Mouse (Mus musculus) gastrocnemius, adult 2 months (tissue): Measurements from ENCODE around the gene Hdac1. TPM values are rescaled to one million over a fixed set of nuclear protein-coding genes. Genes with fewer than 3 reads are reported as not detected.
A peak's percentile ranks its signal among the peaks of the same experiment; 100 is the strongest.

ENCODE experiments used
- DNase-seq: peaks from one replicate; pipeline ENCODE4 v3.0.0; 2022
- H3K27ac ChIP-seq: fragments of 200-600 bp; 2 replicates; pipeline ENCODE4 v1.8.1; 2022; ENCODE audit warnings: mild to moderate bottlenecking
- H3K4me3 ChIP-seq: fragments of 200-600 bp; 2 replicates; pipeline ENCODE4 v1.8.1; 2022; ENCODE audit warnings: mild to moderate bottlenecking, moderate library complexity
- CTCF ChIP-seq: fragments of 200-600 bp; IDR thresholded peaks from 2 replicates; pipeline ENCODE4 v1.8.1; 2022; ENCODE audit warnings: antibody characterized with exemption, mild to moderate bottlenecking, moderate library complexity
- intact Hi-C: fragments of 180-260 bp; cut with DNase I; formaldehyde crosslinking; loops from one replicate; pipeline ENCODE4 v1.15.1; 2025
- long read RNA-seq, 2 experiments: library from polyadenylated mRNA; stranded (forward); transcript quantifications; one replicate each; pipeline ENCODE4 v2.0.0; 2021
- total RNA-seq, 2 experiments: library from RNA; stranded (reverse); gene quantifications; 2 replicates each; pipeline ENCODE4 v1.2.3; 2021

The Hdac1 gene
- 10 to 100 TPM in 1 of 2 experiments, 1 to 10 TPM in 1; 9.1 to 10.6 TPM for total RNA-seq
- long read RNA-seq, experiment 1, transcript Hdac1-201 (14 exons, 2,038 nt), result major isoform, 10 of 13 reads
- long read RNA-seq, experiment 1, partial matches to known transcripts, result 1 of 13 reads
- long read RNA-seq, experiment 1, other reads (novel, unspliced or antisense), result 2 of 13 reads
- long read RNA-seq, experiment 2, transcript Hdac1-201 (14 exons, 2,038 nt), result major isoform, 5 of 5 reads
- long read RNA-seq, experiment 2, partial matches to known transcripts, result 0 of 5 reads
- long read RNA-seq, experiment 2, other reads (novel, unspliced or antisense), result 0 of 5 reads

DNA sequence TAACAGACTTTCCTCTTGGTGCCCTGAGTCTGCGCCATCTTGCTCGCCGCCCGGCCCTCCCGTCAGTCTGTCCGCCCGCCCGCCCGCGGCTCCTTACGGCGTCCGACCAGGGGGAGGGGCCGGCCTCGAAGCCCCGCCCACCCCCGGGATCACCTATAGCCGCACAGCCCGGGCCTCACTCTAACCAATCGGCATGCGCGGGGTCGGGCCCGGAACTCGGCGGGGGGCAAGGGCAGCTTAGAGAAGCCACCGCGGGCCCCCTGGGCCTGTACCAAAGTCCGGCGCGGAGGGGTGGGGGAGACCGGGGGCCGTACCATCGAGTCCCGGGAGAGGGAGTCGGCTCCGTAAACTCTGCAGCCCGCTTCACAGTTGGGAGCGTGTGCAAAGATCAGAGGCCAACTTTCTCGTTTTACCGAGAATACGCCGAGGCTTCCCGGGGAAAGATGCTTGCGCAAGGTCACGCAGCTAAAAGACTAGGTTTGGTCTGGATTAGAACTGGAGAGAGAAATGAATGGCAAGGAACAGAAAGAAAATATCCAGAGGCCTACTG lies at the start of gene Hdac1:
Hdac1 (minus strand) TSS at position 122 of the 550 bp plus-strand sequence.
- DNase-seq, result peak; percentile 99
- peak within 1 kb of the TSS; percentile 93 for H3K4me3 ChIP-seq
- peak within 1 kb of the TSS; percentile 91 for H3K27ac ChIP-seq
- peak; percentile 17; the same call in 1 of the 2 replicates for TF ChIP-seq CTCF
- intact Hi-C loops, result no loop called here

DNA sequence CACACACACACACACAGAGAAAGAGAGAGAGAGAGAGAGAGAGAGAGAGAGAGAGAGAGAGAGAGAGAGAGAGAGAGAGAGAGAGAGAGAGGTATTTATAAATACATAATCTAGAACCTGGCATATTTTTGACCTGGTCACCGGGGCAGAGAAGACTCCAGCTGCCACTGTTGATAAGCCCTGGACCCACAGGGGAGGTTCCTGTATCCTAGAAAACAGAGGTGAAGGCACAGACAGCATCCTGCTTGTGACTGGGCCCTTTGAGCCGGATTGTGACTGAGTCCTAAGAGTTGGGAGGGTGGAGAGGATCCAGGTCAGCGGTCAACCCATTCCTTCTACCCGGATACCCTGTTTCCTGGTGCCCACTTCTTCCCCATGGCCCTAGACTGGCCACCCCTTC lies 46.4 kb upstream of the Hdac1 start:
- intact Hi-C loops, result no loop called here

DNA sequence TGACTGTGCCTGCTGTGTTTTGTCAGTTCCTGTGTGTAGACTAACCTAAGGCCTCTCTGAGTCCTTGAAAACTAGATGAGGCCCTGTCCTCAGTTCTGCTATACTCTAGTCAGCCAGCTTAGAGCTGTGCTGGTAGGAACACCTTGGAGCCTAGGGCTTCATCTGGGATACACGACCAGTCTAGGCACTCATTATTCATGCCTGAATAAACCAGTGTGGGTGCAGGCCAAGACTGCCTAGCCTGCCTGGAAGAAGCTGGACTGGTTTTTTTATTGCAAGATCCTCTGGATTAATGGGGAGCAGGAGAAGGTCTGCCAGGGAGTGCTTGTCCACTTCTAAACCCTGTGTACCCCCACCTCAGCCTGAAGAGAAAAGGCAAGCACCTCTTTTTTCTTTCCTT lies 44.4 kb upstream of the Hdac1 start:
- TF ChIP-seq CTCF, result no peak
- H3K4me3 ChIP-seq, result no peak overlapping the region

More for the DNA sequence above, 46.4 kb upstream of the Hdac1 start:
- no peak for DNase-seq
- TF ChIP-seq CTCF, result no peak
- Histone ChIP-seq H3K27ac (no peak overlapping the region), H3K4me3 (no peak overlapping the region)

DNA sequence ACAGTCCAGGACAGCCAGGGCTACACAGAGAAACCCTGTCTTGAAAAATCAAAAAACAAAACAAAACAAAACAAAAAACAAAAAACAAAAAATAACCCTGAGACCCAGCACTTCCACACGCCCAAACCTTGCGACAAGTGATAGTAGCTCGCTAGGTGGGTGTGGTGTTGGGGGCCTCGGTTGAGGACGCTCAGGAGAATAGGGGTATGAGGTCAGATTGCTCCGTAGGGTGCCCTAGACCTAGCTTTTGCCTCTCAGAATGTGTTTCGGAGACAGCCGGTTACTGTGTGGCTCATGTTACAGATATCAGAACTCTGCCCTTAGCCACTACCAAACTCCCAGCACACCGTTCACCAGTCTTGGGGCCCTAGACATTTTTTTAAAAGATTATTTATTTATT lies 43.3 kb upstream of the Hdac1 start:
- no peak for TF ChIP-seq CTCF
- intact Hi-C loops, result loop anchor here (2.0 kb wide), 1 partner anchor 23 kb away; no protein-coding TSS in a partner anchor
- peak overlapping the region; percentile 74 for H3K4me3 ChIP-seq
- DNase-seq, result no peak
- no peak overlapping the region for H3K27ac ChIP-seq

More for the DNA sequence above, 44.4 kb upstream of the Hdac1 start:
- no peak for DNase-seq
- no peak overlapping the region for H3K27ac ChIP-seq
- intact Hi-C loops, result no loop called here

DNA sequence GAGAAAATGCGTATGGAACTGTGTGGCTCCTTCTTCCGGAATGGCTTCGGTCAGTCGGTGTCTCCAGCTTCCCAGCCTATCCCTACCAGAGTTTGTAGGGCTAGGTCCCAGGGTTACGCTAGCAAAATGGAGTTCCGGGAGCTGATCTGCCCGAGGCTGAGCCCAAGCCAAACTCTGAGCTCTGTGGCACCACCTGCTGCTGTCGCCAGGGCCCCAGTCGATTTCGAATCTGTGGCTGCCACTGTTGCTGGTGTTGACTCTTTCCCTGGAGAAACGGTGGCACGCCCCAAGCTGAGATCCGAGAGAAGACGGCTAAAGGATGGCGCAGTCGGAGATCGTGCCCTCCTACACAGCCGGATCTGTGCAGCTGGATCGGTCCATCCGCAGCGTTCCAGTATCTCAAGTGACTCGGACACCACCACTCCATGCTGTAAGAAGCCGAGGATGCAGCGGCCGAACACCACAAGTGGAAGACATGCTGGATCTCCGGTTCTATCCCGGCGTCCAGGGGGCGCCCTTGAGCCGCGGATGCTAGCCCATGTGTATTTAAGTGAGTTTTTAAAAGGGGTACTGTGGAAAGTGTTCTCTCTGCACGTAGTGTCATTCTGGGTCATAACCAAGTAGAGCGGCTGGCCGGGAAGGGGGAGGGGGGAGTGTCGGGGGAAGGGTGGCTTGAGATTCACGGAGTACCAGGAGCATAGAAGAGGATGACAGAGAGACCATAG lies 42.5 kb upstream of the Hdac1 start:
- H3K4me3 ChIP-seq, result peak overlapping the region; percentile 74
- peak overlapping the region; percentile 80 for H3K27ac ChIP-seq
- peak; percentile 87 for DNase-seq
- intact Hi-C loops, result loop anchor here (2.0 kb wide), 1 partner anchor 24 kb away; no protein-coding TSS in a partner anchor
- peak; percentile 83 for TF ChIP-seq CTCF

DNA sequence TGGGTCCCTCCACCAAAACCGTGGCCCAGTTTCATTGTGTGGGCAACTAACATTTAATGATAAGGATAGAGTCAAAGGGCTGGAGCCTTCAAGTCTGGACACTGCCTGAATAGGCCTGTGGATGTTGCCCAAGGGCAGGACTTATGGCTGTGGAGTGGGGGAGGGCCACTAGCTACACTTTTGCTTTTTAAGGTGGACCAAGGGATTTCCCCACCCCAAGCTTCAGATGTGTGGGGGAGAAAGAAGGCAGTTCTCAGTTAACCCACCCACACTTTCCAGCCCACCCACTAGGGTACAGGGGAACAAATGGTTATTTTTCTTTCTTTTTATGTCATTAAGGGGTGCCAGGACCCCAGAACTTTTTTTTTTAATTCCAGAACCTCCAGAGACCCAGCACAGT lies 41.9 kb upstream of the Hdac1 start:
- Histone ChIP-seq H3K27ac (peak overlapping the region; percentile 80), H3K4me3 (peak overlapping the region; percentile 74)
- intact Hi-C loops, result loop anchor here (2.0 kb wide), 1 partner anchor 24 kb away; no protein-coding TSS in a partner anchor
- no peak for DNase-seq
- TF ChIP-seq CTCF, result no peak

DNA sequence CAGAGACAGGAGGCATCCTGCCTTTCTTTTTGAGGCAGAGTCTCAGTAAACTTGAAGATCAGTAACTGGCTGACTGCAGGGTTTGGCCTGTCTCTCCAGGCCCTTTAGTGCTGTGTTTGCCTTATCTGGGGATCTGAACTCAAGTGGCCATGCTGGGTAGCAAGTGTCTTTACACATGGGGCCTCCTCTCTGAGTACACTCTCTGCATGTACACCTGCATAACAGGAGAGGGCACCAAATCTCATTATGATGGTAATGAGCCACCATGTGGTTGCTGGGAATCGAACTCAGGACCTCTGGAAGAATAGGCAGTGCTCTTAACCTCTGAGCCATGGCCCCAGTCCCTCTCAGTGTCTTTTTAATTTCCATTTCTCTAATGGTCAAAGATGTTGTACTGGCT lies 39.7 kb upstream of the Hdac1 start:
- no peak for TF ChIP-seq CTCF
- intact Hi-C loops, result no loop called here

DNA sequence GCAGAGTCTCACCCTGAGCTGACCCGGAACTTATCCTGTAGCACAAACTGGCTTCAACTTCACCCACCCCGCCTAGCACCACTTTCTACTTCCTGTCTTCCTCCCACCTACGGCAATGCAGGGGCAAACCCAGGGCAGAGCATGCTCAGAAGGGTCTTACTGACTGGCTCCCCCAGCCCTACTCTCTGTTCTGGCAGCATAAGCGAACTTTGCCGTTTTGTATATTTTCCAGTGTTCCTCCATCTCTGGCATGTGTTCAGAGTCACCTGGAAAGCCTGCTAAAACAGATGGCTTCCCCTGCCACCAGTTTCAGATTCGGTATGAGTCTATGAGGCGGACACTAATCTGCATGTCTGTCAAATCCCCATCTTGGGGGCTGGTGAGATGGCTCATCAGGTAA lies 37.8 kb upstream of the Hdac1 start:
- no peak for DNase-seq
- intact Hi-C loops, result no loop called here
- H3K27ac ChIP-seq, result no peak overlapping the region

More for the DNA sequence above, 39.7 kb upstream of the Hdac1 start:
- no peak overlapping the region for H3K4me3 ChIP-seq
- no peak overlapping the region for H3K27ac ChIP-seq
- no peak for DNase-seq

DNA sequence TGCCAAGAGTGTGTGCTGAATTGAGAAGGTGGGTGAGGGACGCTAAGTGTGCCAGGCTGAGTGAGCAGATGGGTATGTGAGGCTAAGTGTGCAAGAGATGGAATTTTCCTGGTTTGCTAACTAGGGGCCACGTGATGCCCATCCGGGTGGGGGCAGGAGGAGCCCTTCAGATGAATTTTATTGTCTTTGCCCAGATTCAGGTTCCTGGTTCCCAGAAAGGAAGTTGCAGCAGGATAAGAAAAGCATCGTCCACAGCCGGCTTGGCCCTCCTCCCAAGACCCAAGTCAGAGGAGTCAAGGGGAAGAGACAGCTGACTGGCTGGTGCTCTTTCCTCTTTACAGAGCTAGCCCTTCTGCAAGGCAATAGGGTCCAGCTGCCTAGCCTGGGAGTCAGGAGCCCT lies 36.0 kb upstream of the Hdac1 start, which contains the start of gene Fam167b:
Fam167b (minus strand) TSS at position 84 of the 400 bp plus-strand sequence.
- no peak for TF ChIP-seq CTCF
- DNase-seq, result peak; percentile 36
- intact Hi-C loops, result no loop called here
- Histone ChIP-seq H3K4me3 (peak within 1 kb of the TSS; percentile 36), H3K27ac (no peak within 1 kb of the TSS)

More for the DNA sequence above, 37.8 kb upstream of the Hdac1 start:
- TF ChIP-seq CTCF, result no peak
- no peak overlapping the region for H3K4me3 ChIP-seq

DNA sequence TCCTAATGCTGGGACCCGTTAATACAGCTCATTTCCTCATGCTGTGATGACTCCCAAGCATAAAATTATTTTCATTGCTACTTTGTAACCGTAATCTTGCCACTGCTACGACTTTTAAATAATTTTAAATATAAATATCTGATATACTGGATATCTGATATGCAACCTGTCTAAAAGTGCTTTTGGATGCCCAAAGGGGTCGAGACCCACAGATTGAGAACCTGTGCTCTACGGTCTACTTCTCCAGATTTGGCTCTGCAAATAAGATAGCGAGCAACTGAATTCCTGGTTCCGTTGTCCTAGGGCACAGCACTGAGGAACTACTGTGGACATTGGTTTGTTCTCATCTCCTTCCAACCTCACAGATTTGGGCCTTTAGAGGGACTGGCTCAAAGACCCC lies 35.2 kb upstream of the Hdac1 start:
- Histone ChIP-seq H3K4me3 (no peak overlapping the region), H3K27ac (no peak overlapping the region)
- intact Hi-C loops, result no loop called here
- no peak for DNase-seq
- TF ChIP-seq CTCF, result no peak

DNA sequence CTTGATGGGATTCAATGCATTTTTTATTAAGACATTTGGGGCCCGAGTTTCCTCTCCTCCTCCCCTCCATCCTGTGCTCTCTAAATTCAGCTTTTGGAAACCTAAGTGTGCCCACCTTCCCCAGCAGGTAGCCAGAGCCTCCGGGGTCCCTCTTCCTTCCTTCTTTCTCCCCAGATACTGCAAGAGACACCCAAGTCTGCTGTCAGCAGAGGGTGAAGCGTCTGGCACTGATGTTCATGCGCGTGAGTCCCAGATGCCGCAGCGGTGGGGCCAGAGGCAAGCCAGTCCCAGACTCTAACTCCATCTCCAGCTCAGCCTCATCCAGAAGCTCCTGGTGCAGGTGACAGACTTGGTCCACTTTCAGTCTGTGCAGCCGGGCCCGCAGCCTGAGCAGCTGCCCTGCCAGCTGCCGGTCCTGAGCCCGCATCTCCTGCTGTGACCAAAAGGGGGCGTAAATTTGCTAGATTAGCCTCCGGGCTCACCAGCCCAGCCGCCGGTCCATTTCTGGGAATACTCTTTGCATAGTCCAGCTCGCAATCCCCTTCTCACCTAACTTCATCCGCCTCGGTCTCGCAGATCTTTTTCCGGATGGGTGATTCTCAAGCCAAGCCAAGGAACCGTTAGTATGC lies 34.5 kb upstream of the Hdac1 start:
- H3K4me3 ChIP-seq, result peak overlapping the region; percentile 36
- intact Hi-C loops, result no loop called here
- DNase-seq, result peak; percentile 78
- TF ChIP-seq CTCF, result peak; percentile 75
- no peak overlapping the region for H3K27ac ChIP-seq

DNA sequence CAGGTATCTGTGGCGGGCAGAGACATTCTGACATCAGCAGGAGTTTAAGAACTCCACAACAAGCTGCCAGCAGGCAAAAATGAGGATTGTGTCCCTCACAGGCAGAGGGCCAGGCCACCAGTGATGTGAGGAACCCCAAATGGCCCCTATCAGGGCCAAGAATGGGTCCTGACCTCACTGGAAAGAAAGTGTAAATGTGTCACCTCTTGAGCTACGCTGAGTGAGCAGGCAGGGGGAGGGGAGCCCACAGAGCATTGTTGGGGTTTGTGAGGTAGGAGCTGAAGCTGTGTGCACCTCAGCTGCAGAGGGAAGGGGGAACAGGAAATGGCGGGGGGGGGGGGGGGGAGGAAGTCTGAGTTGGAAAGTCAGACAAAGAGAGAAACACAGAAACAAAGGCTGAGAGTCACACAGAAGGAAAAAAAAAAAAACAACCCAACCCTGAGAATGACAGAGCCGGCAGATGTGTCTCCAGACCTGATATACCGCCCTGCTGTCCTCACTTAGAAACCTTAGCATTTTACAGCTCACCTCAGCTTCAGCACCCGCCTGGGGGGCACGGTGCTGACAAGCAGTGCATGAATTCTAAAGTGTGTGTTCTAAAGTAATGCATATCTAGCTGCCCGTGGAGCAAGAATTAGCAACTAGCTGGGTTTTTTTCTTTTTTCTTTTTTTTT lies 32.8 kb upstream of the Hdac1 start:
- intact Hi-C loops, result no loop called here
- H3K27ac ChIP-seq, result no peak overlapping the region
- no peak for DNase-seq

More for the DNA sequence above, 32.8 kb upstream of the Hdac1 start:
- no peak for TF ChIP-seq CTCF
- no peak overlapping the region for H3K4me3 ChIP-seq
